Mouse (Mus musculus): ENCODE results near the gene Nckap5l. TPM values are rescaled to one million over a fixed set of nuclear protein-coding genes. Genes with fewer than 3 reads are reported as not detected.

Gene Nckap5l
- polyA plus RNA-seq, 1 experiment: 25.1 TPM

GRCm38 (mm10) chr15:99421676-99422075 is 35.9 kb downstream of the Nckap5l start:
- TF ChIP-seq GATA1 (IDR thresholded peaks at IDR 0.05; ENCODE audit: low read length): no peak

- no peak for TF ChIP-seq GATA1 (IDR thresholded peaks at IDR 0.05; ENCODE audit: low read length)
These were observed 36.4 kb downstream of the Nckap5l start for GRCm38 (mm10) chr15:99421152-99421551.

- no peak for TF ChIP-seq GATA1 (IDR thresholded peaks at IDR 0.05; ENCODE audit: low read length)
These were observed 37.0 kb downstream of the Nckap5l start for GRCm38 (mm10) chr15:99420521-99421014.

GRCm38 (mm10) chr15:99420101-99420500 is 37.4 kb downstream of the Nckap5l start:
- no peak for TF ChIP-seq GATA1 (IDR thresholded peaks at IDR 0.05; ENCODE audit: low read length)

- TF ChIP-seq GATA1 (IDR thresholded peaks at IDR 0.05; ENCODE audit: low read length): no peak
These were observed 39.8 kb downstream of the Nckap5l start for GRCm38 (mm10) chr15:99417692-99418271.

GRCm38 (mm10) chr15:99416957-99417356 is 40.6 kb downstream of the Nckap5l start:
- no peak for TF ChIP-seq GATA1 (IDR thresholded peaks at IDR 0.05; ENCODE audit: low read length)

GRCm38 (mm10) chr15:99416348-99416882 is 41.1 kb downstream of the Nckap5l start:
- no peak for TF ChIP-seq GATA1 (IDR thresholded peaks at IDR 0.05; ENCODE audit: low read length)

- no peak for TF ChIP-seq GATA1 (IDR thresholded peaks at IDR 0.05; ENCODE audit: low read length)
These were observed 41.8 kb downstream of the Nckap5l start for GRCm38 (mm10) chr15:99415793-99416192.

- TF ChIP-seq GATA1 (IDR thresholded peaks at IDR 0.05; ENCODE audit: low read length): no peak
These were observed 45.8 kb downstream of the Nckap5l start for GRCm38 (mm10) chr15:99411747-99412146.

- TF ChIP-seq GATA1 (IDR thresholded peaks at IDR 0.05; ENCODE audit: low read length): no peak
These were observed 48.7 kb downstream of the Nckap5l start for GRCm38 (mm10) chr15:99408845-99409244.

- no peak for TF ChIP-seq GATA1 (IDR thresholded peaks at IDR 0.05; ENCODE audit: low read length)
These were observed 50.5 kb downstream of the Nckap5l start for GRCm38 (mm10) chr15:99406986-99407570.

- TF ChIP-seq GATA1 (IDR thresholded peaks at IDR 0.05; ENCODE audit: low read length): no peak
These were observed 52.4 kb downstream of the Nckap5l start for GRCm38 (mm10) chr15:99405150-99405549.

GRCm38 (mm10) chr15:99403159-99403889 is 54.2 kb downstream of the Nckap5l start:
- no peak for TF ChIP-seq GATA1 (IDR thresholded peaks at IDR 0.05; ENCODE audit: low read length)

GRCm38 (mm10) chr15:99400602-99401001 is 56.9 kb downstream of the Nckap5l start:
- TF ChIP-seq GATA1 (IDR thresholded peaks at IDR 0.05; ENCODE audit: low read length): no peak

GRCm38 (mm10) chr15:99399503-99400245 is 57.9 kb downstream of the Nckap5l start:
- TF ChIP-seq GATA1 (IDR thresholded peaks at IDR 0.05; ENCODE audit: low read length): no peak

- TF ChIP-seq GATA1 (IDR thresholded peaks at IDR 0.05; ENCODE audit: low read length): no peak
These were observed 59.9 kb downstream of the Nckap5l start for GRCm38 (mm10) chr15:99397622-99398021.

Measured in G1E-ER4 (cell line).